Mouse (Mus musculus): ENCODE data around the gene Aqp5. TPM values are rescaled to one million over a fixed set of nuclear protein-coding genes. Genes with fewer than 3 reads are reported as not detected.

Aqp5 gene
- polyA plus RNA-seq, 1 experiment from 2014 or later: 0.70 TPM

- ATAC-seq (ENCODE audit: low FRiP score, low TSS enrichment) (no peak), DNase-seq (no peak)
- no peak overlapping the region for H3K9ac ChIP-seq (replicated peaks; ENCODE audit: low read length)
- H3K27me3 ChIP-seq (ENCODE audit: control insufficient read depth, insufficient read depth, low read length): no peaks in the 10 kb centered on the region
- H3K4me2 ChIP-seq (ENCODE audit: low read length): no peak overlapping the region
- no peak overlapping the region for H3K4me3 ChIP-seq (replicated peaks; ENCODE audit: low read depth, low read length)
- WGBS: 44% methylated on average over 6 of the region's 6 CpGs
- H3K9me3 ChIP-seq (ENCODE audit: control insufficient read depth, low read length): no peaks in the 10 kb centered on the region
- no peaks in the 10 kb centered on the region for H3K4me1 ChIP-seq (ENCODE audit: control insufficient read depth, insufficient read depth, low read length)
- no peak overlapping the region for H3K27ac ChIP-seq (replicated peaks; ENCODE audit: low read depth, low read length)
- no peaks in the 10 kb centered on the region for H3K36me3 ChIP-seq (ENCODE audit: control insufficient read depth, insufficient read depth, low read length)
Observed at GRCm38 (mm10) chr15:99568682-99569081, 21.9 kb upstream of the Aqp5 start.

- Histone ChIP-seq H3K27me3 (ENCODE audit: control insufficient read depth, insufficient read depth, low read length) (no peaks in the 10 kb centered on the region), H3K9me3 (ENCODE audit: control insufficient read depth, low read length) (no peaks in the 10 kb centered on the region), H3K4me2 (ENCODE audit: low read length) (no peak overlapping the region), H3K4me1 (ENCODE audit: control insufficient read depth, insufficient read depth, low read length) (no peaks in the 10 kb centered on the region), H3K36me3 (ENCODE audit: control insufficient read depth, insufficient read depth, low read length) (no peaks in the 10 kb centered on the region), H3K27ac (replicated peaks; ENCODE audit: low read depth, low read length) (no peak overlapping the region), H3K4me3 (replicated peaks; ENCODE audit: low read depth, low read length) (no peak overlapping the region), H3K9ac (replicated peaks; ENCODE audit: low read length) (no peak overlapping the region)
- ATAC-seq (ENCODE audit: low FRiP score, low TSS enrichment): no peak
- 86% methylated on average over 10 of the region's 10 CpGs for WGBS
- DNase-seq: no peak
Observed at GRCm38 (mm10) chr15:99569123-99569522, 21.5 kb upstream of the Aqp5 start.

- peaks cover 6% of the 10 kb centered on the region; the same call in 1 of the 2 replicates for H3K4me1 ChIP-seq (ENCODE audit: control insufficient read depth, insufficient read depth, low read length)
- H3K9ac ChIP-seq (replicated peaks; ENCODE audit: low read length): no peak within 1 kb of the TSS
- H3K36me3 ChIP-seq (ENCODE audit: control insufficient read depth, insufficient read depth, low read length): no peaks in the 10 kb centered on the region
- H3K4me3 ChIP-seq (replicated peaks; ENCODE audit: low read depth, low read length): no peak within 1 kb of the TSS
- WGBS: 80% methylated on average over 26 of the region's 26 CpGs
- ATAC-seq (ENCODE audit: low FRiP score, low TSS enrichment) (no peak), DNase-seq (no peak)
- H3K27ac ChIP-seq (replicated peaks; ENCODE audit: low read depth, low read length): no peak within 1 kb of the TSS
- H3K27me3 ChIP-seq (ENCODE audit: control insufficient read depth, insufficient read depth, low read length): peaks cover 22% of the 10 kb centered on the region
- no peak within 1 kb of the TSS for H3K4me2 ChIP-seq (ENCODE audit: low read length)
- H3K9me3 ChIP-seq (ENCODE audit: control insufficient read depth, low read length): no peaks in the 10 kb centered on the region
Observed at GRCm38 (mm10) chr15:99578802-99579485, 11.6 kb upstream of the Aqp5 start, which contains the start of gene Aqp2. Gene Aqp2 (plus strand): TSS chr15:99579055.

- WGBS: 2% methylated on average over 54 of the region's 54 CpGs
- DNase-seq: peak; percentile 78
- peaks cover 66% of the 10 kb centered on the region for H3K27me3 ChIP-seq (ENCODE audit: control insufficient read depth, insufficient read depth, low read length)
Observed at GRCm38 (mm10) chr15:99583463-99584344, 6.9 kb upstream of the Aqp5 start.

GRCm38 (mm10) chr15:99584407-99585202 is 6.0 kb upstream of the Aqp5 start:
- peaks cover 75% of the 10 kb centered on the region for H3K27me3 ChIP-seq (ENCODE audit: control insufficient read depth, insufficient read depth, low read length)
- H3K4me1 ChIP-seq (ENCODE audit: control insufficient read depth, insufficient read depth, low read length): peaks cover 15% of the 10 kb centered on the region; the same call in 1 of the 2 replicates
- H3K4me2 ChIP-seq (ENCODE audit: low read length): peak overlapping the region; percentile 53
- no peak overlapping the region for H3K27ac ChIP-seq (replicated peaks; ENCODE audit: low read depth, low read length)
- peak overlapping the region; percentile 25 for H3K4me3 ChIP-seq (replicated peaks; ENCODE audit: low read depth, low read length)
- H3K9me3 ChIP-seq (ENCODE audit: control insufficient read depth, low read length): no peaks in the 10 kb centered on the region
- DNase-seq (no peak), ATAC-seq (ENCODE audit: low FRiP score, low TSS enrichment) (no peak)
- 3% methylated on average over 24 of the region's 24 CpGs for WGBS
- no peaks in the 10 kb centered on the region for H3K36me3 ChIP-seq (ENCODE audit: control insufficient read depth, insufficient read depth, low read length)
- no peak overlapping the region for H3K9ac ChIP-seq (replicated peaks; ENCODE audit: low read length)

More at GRCm38 (mm10) chr15:99583463-99584344, 6.9 kb upstream of the Aqp5 start:
- Histone ChIP-seq H3K4me3 (replicated peaks; ENCODE audit: low read depth, low read length) (peak overlapping the region; percentile 25), H3K4me1 (ENCODE audit: control insufficient read depth, insufficient read depth, low read length) (peaks cover 15% of the 10 kb centered on the region; the same call in 1 of the 2 replicates), H3K4me2 (ENCODE audit: low read length) (peak overlapping the region; percentile 53), H3K9ac (replicated peaks; ENCODE audit: low read length) (peak overlapping the region; percentile 20; the same call in 1 of the 2 replicates), H3K9me3 (ENCODE audit: control insufficient read depth, low read length) (no peaks in the 10 kb centered on the region), H3K27ac (replicated peaks; ENCODE audit: low read depth, low read length) (no peak overlapping the region), H3K36me3 (ENCODE audit: control insufficient read depth, insufficient read depth, low read length) (no peaks in the 10 kb centered on the region)
- peak; percentile 20; the same call in 1 of the 2 replicates for ATAC-seq (ENCODE audit: low FRiP score, low TSS enrichment)

GRCm38 (mm10) chr15:99585741-99586140 is 4.8 kb upstream of the Aqp5 start:
- 76% methylated on average over 6 of the region's 6 CpGs for WGBS
- Histone ChIP-seq H3K4me3 (replicated peaks; ENCODE audit: low read depth, low read length) (no peak overlapping the region), H3K4me1 (ENCODE audit: control insufficient read depth, insufficient read depth, low read length) (peaks cover 15% of the 10 kb centered on the region; the same call in 1 of the 2 replicates), H3K27ac (replicated peaks; ENCODE audit: low read depth, low read length) (no peak overlapping the region), H3K4me2 (ENCODE audit: low read length) (no peak overlapping the region), H3K36me3 (ENCODE audit: control insufficient read depth, insufficient read depth, low read length) (no peaks in the 10 kb centered on the region), H3K27me3 (ENCODE audit: control insufficient read depth, insufficient read depth, low read length) (peaks cover 86% of the 10 kb centered on the region), H3K9me3 (ENCODE audit: control insufficient read depth, low read length) (no peaks in the 10 kb centered on the region), H3K9ac (replicated peaks; ENCODE audit: low read length) (no peak overlapping the region)
- no peak for ATAC-seq (ENCODE audit: low FRiP score, low TSS enrichment)
- DNase-seq: no peak

- 94% methylated on average over 3 of the region's 3 CpGs for WGBS
- H3K27ac ChIP-seq (replicated peaks; ENCODE audit: low read depth, low read length): no peak overlapping the region
- H3K4me1 ChIP-seq (ENCODE audit: control insufficient read depth, insufficient read depth, low read length): peaks cover 15% of the 10 kb centered on the region; the same call in 1 of the 2 replicates
- no peak overlapping the region for H3K4me2 ChIP-seq (ENCODE audit: low read length)
- ATAC-seq (ENCODE audit: low FRiP score, low TSS enrichment): no peak
- no peak overlapping the region; the same call in 1 of the 2 replicates for H3K9ac ChIP-seq (replicated peaks; ENCODE audit: low read length)
- H3K9me3 ChIP-seq (ENCODE audit: control insufficient read depth, low read length): no peaks in the 10 kb centered on the region
- no peak for DNase-seq
- H3K4me3 ChIP-seq (replicated peaks; ENCODE audit: low read depth, low read length): no peak overlapping the region
- H3K36me3 ChIP-seq (ENCODE audit: control insufficient read depth, insufficient read depth, low read length): no peaks in the 10 kb centered on the region
- peaks cover 87% of the 10 kb centered on the region for H3K27me3 ChIP-seq (ENCODE audit: control insufficient read depth, insufficient read depth, low read length)
Observed at GRCm38 (mm10) chr15:99586525-99586924, 4.1 kb upstream of the Aqp5 start.

- WGBS: 1% methylated on average over 9 of the region's 9 CpGs
- DNase-seq: no peak
- Histone ChIP-seq H3K27me3 (ENCODE audit: control insufficient read depth, insufficient read depth, low read length) (peaks cover 91% of the 10 kb centered on the region), H3K4me1 (ENCODE audit: control insufficient read depth, insufficient read depth, low read length) (peaks cover 6% of the 10 kb centered on the region; the same call in 1 of the 2 replicates), H3K36me3 (ENCODE audit: control insufficient read depth, insufficient read depth, low read length) (no peaks in the 10 kb centered on the region), H3K27ac (replicated peaks; ENCODE audit: low read depth, low read length) (no peak overlapping the region), H3K9ac (replicated peaks; ENCODE audit: low read length) (no peak overlapping the region), H3K4me3 (replicated peaks; ENCODE audit: low read depth, low read length) (no peak overlapping the region), H3K4me2 (ENCODE audit: low read length) (no peak overlapping the region), H3K9me3 (ENCODE audit: control insufficient read depth, low read length) (no peaks in the 10 kb centered on the region)
- ATAC-seq (ENCODE audit: low FRiP score, low TSS enrichment): no peak
Observed at GRCm38 (mm10) chr15:99589237-99589636, 1.3 kb upstream of the Aqp5 start.

All from midbrain, embryonic 14.5 days (tissue).